Mouse (Mus musculus) heart, adult 2 months (tissue): Measurements from ENCODE around the gene Rc3h2.

Source experiments
- CTCF ChIP-seq: fragments of 200-600 bp; IDR thresholded peaks from 2 replicates; pipeline ENCODE4 v1.8.1; 2022; ENCODE audit warnings: antibody characterized with exemption, mild to moderate bottlenecking, moderate library complexity
- EP300 ChIP-seq: fragments of 200-500 bp; IDR thresholded peaks from 2 replicates; pipeline ENCODE4 v1.6.1; 2011; ENCODE audit warnings: low read depth, low read length, control low read depth; ENCODE audit not compliant: insufficient read depth
- POLR2A ChIP-seq: fragments of 200-500 bp; IDR thresholded peaks from 2 replicates; pipeline ENCODE4 v1.6.1; 2011; ENCODE audit warnings: mild to moderate bottlenecking, low read depth, low read length, control low read depth; ENCODE audit not compliant: insufficient read depth

DNA sequence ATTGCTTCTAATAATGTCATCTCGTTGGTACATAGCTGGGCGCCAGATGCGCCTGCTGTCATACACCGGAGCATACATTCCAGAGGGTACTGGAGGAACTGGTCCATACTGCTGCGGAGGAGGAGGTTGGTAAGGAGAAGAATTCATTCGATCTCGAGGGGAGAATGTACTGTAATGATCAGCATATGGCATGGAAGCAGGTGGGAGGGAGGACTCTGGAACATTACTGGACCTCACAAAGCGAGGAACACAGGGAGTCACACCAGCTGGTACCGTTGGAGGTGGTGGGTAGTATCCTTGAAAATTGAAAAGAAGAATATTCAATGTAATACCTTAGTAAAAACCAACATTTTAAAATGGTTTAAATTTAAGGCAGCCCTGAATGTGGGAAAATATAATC is 39.8 kb downstream of the Rc3h2 start:
- TF ChIP-seq EP300 = no peak
- no peak for TF ChIP-seq POLR2A
- no peak for TF ChIP-seq CTCF
